Mouse (Mus musculus): ENCODE data around the gene Rxfp3. TPM values are rescaled to one million over a fixed set of nuclear protein-coding genes. Genes with fewer than 3 reads are reported as not detected.

Rxfp3 gene
- polyA plus RNA-seq, 1 experiment from 2014 or later, result 1.2 TPM

- H3K36me3 ChIP-seq (ENCODE audit: control insufficient read depth, insufficient read depth, low read length), result no peaks in the 10 kb centered on the region
- H3K9ac ChIP-seq (replicated peaks; ENCODE audit: low read depth, low read length), result peak overlapping the region; percentile 22; the same call in 1 of the 2 replicates
- no peaks in the 10 kb centered on the region for H3K27me3 ChIP-seq (ENCODE audit: control insufficient read depth, insufficient read depth, low read length)
- H3K9me3 ChIP-seq (ENCODE audit: control insufficient read depth, low read length), result no peaks in the 10 kb centered on the region
- H3K4me2 ChIP-seq (ENCODE audit: low read depth, low read length), result peak overlapping the region; percentile 42
- peak overlapping the region; percentile 58; the same call in 1 of the 2 replicates for H3K27ac ChIP-seq (ENCODE audit: low read depth, low read length)
- WGBS, result 5% methylated on average over 9 of the region's 9 CpGs
- ATAC-seq (ENCODE audit: low read depth), result peak; percentile 19; the same call in 1 of the 2 replicates
- peaks cover 9% of the 10 kb centered on the region; the same call in 1 of the 2 replicates for H3K4me1 ChIP-seq (ENCODE audit: control insufficient read depth, insufficient read depth, low read length)
- H3K4me3 ChIP-seq (ENCODE audit: low read depth, low read length), result peak overlapping the region; percentile 21
Observed at GRCm38 (mm10) chr15:11065528-11066171, 27.9 kb upstream of the Rxfp3 start.

GRCm38 (mm10) chr15:11064558-11065411 is 27.0 kb upstream of the Rxfp3 start, which contains the start of gene Adamts12:
Adamts12 (plus strand) TSS chr15:11064790.
- Histone ChIP-seq H3K27me3 (ENCODE audit: control insufficient read depth, insufficient read depth, low read length) (no peaks in the 10 kb centered on the region), H3K4me3 (ENCODE audit: low read depth, low read length) (peak within 1 kb of the TSS; percentile 21), H3K9me3 (ENCODE audit: control insufficient read depth, low read length) (no peaks in the 10 kb centered on the region), H3K9ac (replicated peaks; ENCODE audit: low read depth, low read length) (peak within 1 kb of the TSS; percentile 22), H3K36me3 (ENCODE audit: control insufficient read depth, insufficient read depth, low read length) (no peaks in the 10 kb centered on the region), H3K27ac (ENCODE audit: low read depth, low read length) (peak within 1 kb of the TSS; percentile 58), H3K4me2 (ENCODE audit: low read depth, low read length) (peak within 1 kb of the TSS; percentile 42), H3K4me1 (ENCODE audit: control insufficient read depth, insufficient read depth, low read length) (peaks cover 9% of the 10 kb centered on the region; the same call in 1 of the 2 replicates)
- WGBS, result 1% methylated on average over 25 of the region's 25 CpGs
- peak; percentile 89 for ATAC-seq (ENCODE audit: low read depth)

GRCm38 (mm10) chr15:11064160-11064557 is 26.4 kb upstream of the Rxfp3 start:
- Histone ChIP-seq H3K27ac (ENCODE audit: low read depth, low read length) (no peak overlapping the region), H3K9me3 (ENCODE audit: control insufficient read depth, low read length) (no peaks in the 10 kb centered on the region), H3K27me3 (ENCODE audit: control insufficient read depth, insufficient read depth, low read length) (no peaks in the 10 kb centered on the region), H3K4me2 (ENCODE audit: low read depth, low read length) (no peak overlapping the region), H3K4me3 (ENCODE audit: low read depth, low read length) (no peak overlapping the region), H3K36me3 (ENCODE audit: control insufficient read depth, insufficient read depth, low read length) (no peaks in the 10 kb centered on the region), H3K9ac (replicated peaks; ENCODE audit: low read depth, low read length) (no peak overlapping the region), H3K4me1 (ENCODE audit: control insufficient read depth, insufficient read depth, low read length) (peaks cover 9% of the 10 kb centered on the region; the same call in 1 of the 2 replicates)
- 38% methylated on average over 1 of the region's 2 CpGs for WGBS
- no peak for ATAC-seq (ENCODE audit: low read depth)

GRCm38 (mm10) chr15:11062903-11063302 is 25.1 kb upstream of the Rxfp3 start:
- H3K9ac ChIP-seq (replicated peaks; ENCODE audit: low read depth, low read length), result no peak overlapping the region
- no peak overlapping the region for H3K27ac ChIP-seq (ENCODE audit: low read depth, low read length)
- no peak overlapping the region for H3K4me2 ChIP-seq (ENCODE audit: low read depth, low read length)
- peaks cover 9% of the 10 kb centered on the region; the same call in 1 of the 2 replicates for H3K4me1 ChIP-seq (ENCODE audit: control insufficient read depth, insufficient read depth, low read length)
- 97% methylated on average over 1 of the region's 1 CpGs for WGBS
- no peaks in the 10 kb centered on the region for H3K36me3 ChIP-seq (ENCODE audit: control insufficient read depth, insufficient read depth, low read length)
- ATAC-seq (ENCODE audit: low read depth), result no peak
- no peaks in the 10 kb centered on the region for H3K9me3 ChIP-seq (ENCODE audit: control insufficient read depth, low read length)
- no peaks in the 10 kb centered on the region for H3K27me3 ChIP-seq (ENCODE audit: control insufficient read depth, insufficient read depth, low read length)
- H3K4me3 ChIP-seq (ENCODE audit: low read depth, low read length), result no peak overlapping the region

- 89% methylated on average over 7 of the region's 7 CpGs for WGBS
- ATAC-seq (ENCODE audit: low read depth), result no peak
- Histone ChIP-seq H3K4me1 (ENCODE audit: control insufficient read depth, insufficient read depth, low read length) (no peaks in the 10 kb centered on the region), H3K27ac (ENCODE audit: low read depth, low read length) (no peak overlapping the region), H3K9me3 (ENCODE audit: control insufficient read depth, low read length) (no peaks in the 10 kb centered on the region), H3K36me3 (ENCODE audit: control insufficient read depth, insufficient read depth, low read length) (no peaks in the 10 kb centered on the region), H3K4me3 (ENCODE audit: low read depth, low read length) (no peak overlapping the region), H3K9ac (replicated peaks; ENCODE audit: low read depth, low read length) (no peak overlapping the region), H3K4me2 (ENCODE audit: low read depth, low read length) (no peak overlapping the region), H3K27me3 (ENCODE audit: control insufficient read depth, insufficient read depth, low read length) (no peaks in the 10 kb centered on the region)
Observed at GRCm38 (mm10) chr15:11054440-11055080, 16.8 kb upstream of the Rxfp3 start.

GRCm38 (mm10) chr15:11053678-11054439 is 16.1 kb upstream of the Rxfp3 start:
- Histone ChIP-seq H3K9ac (replicated peaks; ENCODE audit: low read depth, low read length) (no peak overlapping the region), H3K36me3 (ENCODE audit: control insufficient read depth, insufficient read depth, low read length) (no peaks in the 10 kb centered on the region), H3K27ac (ENCODE audit: low read depth, low read length) (no peak overlapping the region), H3K4me1 (ENCODE audit: control insufficient read depth, insufficient read depth, low read length) (no peaks in the 10 kb centered on the region), H3K4me2 (ENCODE audit: low read depth, low read length) (no peak overlapping the region), H3K27me3 (ENCODE audit: control insufficient read depth, insufficient read depth, low read length) (no peaks in the 10 kb centered on the region), H3K4me3 (ENCODE audit: low read depth, low read length) (no peak overlapping the region), H3K9me3 (ENCODE audit: control insufficient read depth, low read length) (no peaks in the 10 kb centered on the region)
- WGBS, result 70% methylated on average over 10 of the region's 10 CpGs
- ATAC-seq (ENCODE audit: low read depth), result no peak

- Histone ChIP-seq H3K9me3 (ENCODE audit: control insufficient read depth, low read length) (no peaks in the 10 kb centered on the region), H3K9ac (replicated peaks; ENCODE audit: low read depth, low read length) (no peak overlapping the region), H3K27ac (ENCODE audit: low read depth, low read length) (no peak overlapping the region), H3K4me2 (ENCODE audit: low read depth, low read length) (no peak overlapping the region), H3K4me3 (ENCODE audit: low read depth, low read length) (no peak overlapping the region), H3K27me3 (ENCODE audit: control insufficient read depth, insufficient read depth, low read length) (peaks cover 3% of the 10 kb centered on the region; the same call in 1 of the 2 replicates), H3K36me3 (ENCODE audit: control insufficient read depth, insufficient read depth, low read length) (no peaks in the 10 kb centered on the region), H3K4me1 (ENCODE audit: control insufficient read depth, insufficient read depth, low read length) (no peaks in the 10 kb centered on the region)
- 90% methylated on average over 5 of the region's 5 CpGs for WGBS
- ATAC-seq (ENCODE audit: low read depth), result no peak
Observed at GRCm38 (mm10) chr15:11042828-11043227, 5.0 kb upstream of the Rxfp3 start.

GRCm38 (mm10) chr15:11041229-11041628 is 3.4 kb upstream of the Rxfp3 start:
- WGBS, result 88% methylated on average over 2 of the region's 2 CpGs
- no peaks in the 10 kb centered on the region for H3K9me3 ChIP-seq (ENCODE audit: control insufficient read depth, low read length)

More at GRCm38 (mm10) chr15:11041229-11041628, 3.4 kb upstream of the Rxfp3 start:
- no peak overlapping the region for H3K27ac ChIP-seq (ENCODE audit: low read depth, low read length)
- no peak overlapping the region for H3K4me2 ChIP-seq (ENCODE audit: low read depth, low read length)
- H3K36me3 ChIP-seq (ENCODE audit: control insufficient read depth, insufficient read depth, low read length), result no peaks in the 10 kb centered on the region
- no peak for ATAC-seq (ENCODE audit: low read depth)
- peaks cover 19% of the 10 kb centered on the region for H3K27me3 ChIP-seq (ENCODE audit: control insufficient read depth, insufficient read depth, low read length)
- H3K9ac ChIP-seq (replicated peaks; ENCODE audit: low read depth, low read length), result no peak overlapping the region
- H3K4me1 ChIP-seq (ENCODE audit: control insufficient read depth, insufficient read depth, low read length), result peaks cover 12% of the 10 kb centered on the region
- no peak overlapping the region for H3K4me3 ChIP-seq (ENCODE audit: low read depth, low read length)
